Mouse (Mus musculus): Measurements from ENCODE around the gene Hmga2. TPM values are rescaled to one million over a fixed set of nuclear protein-coding genes. Genes with fewer than 3 reads are reported as not detected.

Hmga2 gene
- polyA plus RNA-seq (2012; rRNA removed), result 5.2 and 5.9 TPM in 2 replicates

DNA sequence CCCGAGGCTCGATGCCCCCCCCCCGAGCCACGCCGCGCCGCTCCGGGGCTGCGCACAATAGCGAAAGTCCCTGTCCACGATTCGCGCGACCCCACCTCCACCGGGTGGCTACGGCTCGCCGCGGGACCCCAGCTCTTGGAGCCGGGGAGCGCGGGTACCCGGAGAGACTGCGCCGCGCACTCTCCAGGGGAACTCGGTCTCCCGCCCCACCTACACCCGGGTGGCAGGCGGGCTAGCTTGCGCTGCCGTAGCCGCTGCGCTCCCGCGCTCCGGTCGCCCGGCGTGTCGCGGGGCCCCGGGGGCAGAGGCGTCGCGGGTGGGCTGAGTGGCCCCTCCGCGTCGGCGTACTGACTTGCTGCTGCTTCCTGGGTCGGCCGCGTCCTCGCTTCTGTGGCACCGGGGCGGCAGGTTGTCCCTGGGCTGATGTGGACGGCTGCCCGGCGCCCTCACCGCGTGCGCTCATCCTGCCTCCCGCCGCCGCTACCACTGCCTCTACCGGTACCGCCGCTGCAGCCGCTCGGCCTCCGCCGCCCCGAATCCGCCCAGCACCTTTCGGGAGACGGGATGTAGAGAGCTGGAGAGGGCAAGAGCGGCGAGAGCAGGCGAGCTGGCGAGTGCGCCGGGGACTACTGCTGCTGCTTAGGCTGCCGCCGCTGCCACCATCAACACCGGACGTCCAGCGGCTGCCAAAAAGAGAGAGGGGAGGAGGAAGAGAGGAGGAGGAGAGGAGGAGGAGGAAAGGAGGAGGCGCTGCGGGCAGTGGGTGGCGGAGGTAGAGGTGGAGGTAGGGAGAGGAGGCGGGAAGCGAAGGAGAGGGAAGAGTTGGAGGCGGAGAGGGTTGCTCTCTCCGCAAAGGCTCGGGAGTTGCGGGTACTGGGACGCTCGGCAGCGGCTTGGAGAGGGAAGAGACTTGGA, at the start of gene Hmga2:
Gene Hmga2, minus strand, starts transcription at position 869 of the 915 bp plus-strand sequence.

Other genes with a start within 250 kb of the Hmga2 start
- 42.0 and 42.5 TPM in 2 replicates for gene Llph, start 249.4 kb downstream of the Hmga2 start, polyA plus RNA-seq (2012; rRNA removed)

All from liver, embryonic 14 days (tissue).